Mouse (Mus musculus): ENCODE results near the gene Fig4.

GRCm38 (mm10) chr10:41149307-41149706 is 153.8 kb downstream of the Fig4 start:
- TF ChIP-seq POLR2A (IDR thresholded peaks at IDR 0.05; ENCODE audit: low read depth, low read length): no peak
- TF ChIP-seq CTCF (IDR thresholded peaks at IDR 0.05; ENCODE audit: extremely low read depth, insufficient read depth, insufficient read length, insufficient replicate concordance): no peak
